Mouse (Mus musculus) forebrain, embryonic 14.5 days (tissue): ENCODE data around the gene Omt2b. TPM values are rescaled to one million over a fixed set of nuclear protein-coding genes. Genes with fewer than 3 reads are reported as not detected.

ENCODE experiments used
- ATAC-seq: fragments of 200-750 bp; cut with Nextera tagmentation; 2 replicates; pipeline ENCODE4 v1.8.0; 2017; ENCODE audit warnings: mild to moderate bottlenecking, moderate library complexity
- DNase-seq: peaks from one replicate; pipeline ENCODE4 v3.0.0-alpha.2; 2015; ENCODE audit warnings: low spot score
- H3K27ac ChIP-seq: fragments of 300-500 bp; sonication (generic); 2 replicates; pipeline ENCODE4 v1.5.1; 2014; ENCODE audit warnings: low read depth, mild to moderate bottlenecking, control low read depth, low read length, moderate library complexity
- H3K27me3 ChIP-seq: fragments of 300-500 bp; sonication (generic); replicated peaks from 2 replicates; pipeline ENCODE4 v1.6.1; 2014; ENCODE audit warnings: low read length, control low read depth, mixed read lengths; ENCODE audit not compliant: control insufficient read depth, insufficient read depth
- H3K36me3 ChIP-seq: fragments of 300-500 bp; sonication (generic); 2 replicates; pipeline ENCODE4 v1.6.1; 2014; ENCODE audit warnings: low read length, control low read depth; ENCODE audit not compliant: control insufficient read depth, insufficient read depth
- H3K4me1 ChIP-seq: fragments of 300-500 bp; sonication (generic); 2 replicates; pipeline ENCODE4 v1.6.1; 2014; ENCODE audit warnings: antibody characterized with exemption, low read length, control low read depth; ENCODE audit not compliant: control insufficient read depth, insufficient read depth
- H3K4me2 ChIP-seq: fragments of 300-500 bp; sonication (generic); 2 replicates; pipeline ENCODE4 v1.6.1; 2014; ENCODE audit warnings: mild to moderate bottlenecking, control low read depth, low read length
- H3K4me3 ChIP-seq: fragments of 300-500 bp; sonication (generic); 2 replicates; pipeline ENCODE4 v1.5.1; 2014; ENCODE audit warnings: low read depth, low read length, control low read depth
- H3K9ac ChIP-seq: fragments of 300-500 bp; sonication (generic); 2 replicates; pipeline ENCODE4 v1.6.1; 2014; ENCODE audit warnings: mild to moderate bottlenecking, low read length, control low read depth, moderate library complexity
- H3K9me3 ChIP-seq: fragments of 300-500 bp; sonication (generic); replicated peaks from 2 replicates; pipeline ENCODE4 v1.6.1; 2016; ENCODE audit warnings: low read length, control low read depth, mixed read lengths; ENCODE audit not compliant: control insufficient read depth
- whole genome bisulfite sequencing: fragments of 180-500 bp; shearing (Covaris S2); extraction: QIAGEN DNeasy Blood & Tissue Kit; methylation state at CpG from one replicate; pipeline ENCODE4 v1.1.7; 2014; 5-methylcytosine and 5-hydroxymethylcytosine counted together
- polyA plus RNA-seq: library from polyadenylated mRNA; unstranded; fragments of >200 nt; fragmentation: Nextera tagmentation; extraction: Ambion mirVana; gene quantifications from 2 replicates; pipeline ENCODE4 v1.2.1, GENCODE M21; 2014

Gene Omt2b
- polyA plus RNA-seq, 1 experiment from 2014 or later, result not detected

DNA sequence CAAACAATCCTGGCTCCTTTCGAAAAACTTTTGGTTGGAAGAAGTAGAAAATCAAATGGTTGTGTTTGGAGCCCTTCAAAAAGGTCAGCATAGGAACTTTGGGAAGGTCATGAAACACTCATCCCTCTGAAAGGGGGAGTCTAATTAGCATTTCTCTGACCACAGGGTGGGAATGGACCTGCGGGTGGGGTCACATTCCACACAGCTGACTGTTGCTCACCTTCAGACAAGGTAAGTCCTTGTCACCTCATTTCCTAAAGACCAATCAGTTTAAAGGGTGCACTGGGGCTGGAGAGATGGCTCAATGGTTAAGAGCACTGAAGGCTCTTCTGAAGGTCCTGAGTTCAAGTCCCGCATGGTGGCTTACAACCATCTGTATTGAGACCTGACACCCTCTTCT, 44.1 kb downstream of the Omt2b start:
- WGBS, result 93% methylated on average over 3 of the region's 3 CpGs
- DNase-seq, result no peak
- no peaks in the 10 kb centered on the region for H3K4me1 ChIP-seq
- no peak overlapping the region for H3K27ac ChIP-seq
- H3K4me2 ChIP-seq, result no peak overlapping the region
- no peak overlapping the region for H3K9ac ChIP-seq
- H3K27me3 ChIP-seq, result no peaks in the 10 kb centered on the region
- H3K9me3 ChIP-seq, result no peaks in the 10 kb centered on the region
- no peaks in the 10 kb centered on the region for H3K36me3 ChIP-seq
- H3K4me3 ChIP-seq, result no peak overlapping the region
- no peak for ATAC-seq

DNA sequence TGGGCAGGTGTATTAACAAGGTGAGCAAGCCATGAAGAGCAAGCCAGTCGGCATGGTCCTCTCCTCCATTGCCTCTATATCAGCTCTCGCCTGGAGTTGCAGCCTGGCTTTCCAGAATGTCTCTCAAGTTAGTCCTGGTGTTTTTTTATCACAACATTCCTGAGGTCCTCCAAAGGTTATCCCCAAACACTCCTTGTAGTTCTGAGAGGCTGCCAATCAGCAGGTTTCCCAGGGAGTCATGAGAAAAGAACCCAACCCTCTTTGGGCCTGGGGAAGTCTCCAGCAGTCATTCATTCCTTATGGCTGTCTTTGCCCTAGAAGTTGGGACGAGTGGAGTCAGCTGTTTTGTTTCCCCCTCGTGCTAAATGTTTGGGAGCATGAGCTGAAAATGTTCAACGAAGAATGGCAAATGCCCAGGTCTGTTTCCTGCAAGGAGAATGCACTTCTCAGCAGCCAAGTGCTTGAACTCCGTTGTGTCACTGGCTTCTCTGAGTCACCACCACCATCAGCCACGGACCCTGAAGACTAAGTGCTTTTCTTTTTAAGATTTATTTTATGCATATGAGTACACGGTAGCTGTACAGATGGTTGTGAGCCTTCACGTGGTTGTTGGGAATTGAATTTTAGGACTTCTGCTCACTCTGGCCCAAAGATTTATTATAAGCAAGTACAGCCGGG, 45.6 kb downstream of the Omt2b start:
- DNase-seq (no peak), ATAC-seq (no peak)
- Histone ChIP-seq H3K9ac (no peak overlapping the region), H3K27ac (no peak overlapping the region), H3K27me3 (no peaks in the 10 kb centered on the region), H3K4me2 (no peak overlapping the region), H3K36me3 (no peaks in the 10 kb centered on the region), H3K4me3 (no peak overlapping the region), H3K4me1 (no peaks in the 10 kb centered on the region; the same call in none of the 2 replicates), H3K9me3 (no peaks in the 10 kb centered on the region)
- 82% methylated on average over 10 of the region's 10 CpGs for WGBS

DNA sequence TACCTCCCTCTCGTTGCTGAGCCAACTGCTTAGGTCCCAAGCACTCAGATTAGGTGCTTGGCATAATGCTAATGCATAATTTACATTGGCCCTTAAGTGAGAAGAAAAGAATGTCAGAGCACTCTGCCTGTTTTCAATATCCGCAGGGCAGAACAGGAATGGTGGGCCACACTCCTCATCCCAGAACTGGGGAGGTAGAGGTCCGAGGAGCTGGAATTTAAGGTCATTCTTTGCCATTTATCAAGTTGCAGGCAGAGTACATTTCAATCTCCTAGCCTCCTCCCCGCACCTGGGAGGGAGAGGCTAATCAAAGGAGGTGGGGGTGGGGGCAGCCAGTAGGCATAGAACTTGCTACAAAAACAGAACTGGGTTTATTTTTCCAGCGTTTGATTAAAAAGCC, 47.0 kb downstream of the Omt2b start:
- DNase-seq, result no peak
- no peak for ATAC-seq
- H3K4me3 ChIP-seq, result no peak overlapping the region
- no peaks in the 10 kb centered on the region for H3K36me3 ChIP-seq
- WGBS, result 66% methylated on average over 5 of the region's 5 CpGs
- no peaks in the 10 kb centered on the region for H3K9me3 ChIP-seq
- H3K9ac ChIP-seq, result no peak overlapping the region
- no peaks in the 10 kb centered on the region for H3K27me3 ChIP-seq
- H3K27ac ChIP-seq, result no peak overlapping the region
- H3K4me1 ChIP-seq, result no peaks in the 10 kb centered on the region; the same call in none of the 2 replicates
- H3K4me2 ChIP-seq, result no peak overlapping the region

DNA sequence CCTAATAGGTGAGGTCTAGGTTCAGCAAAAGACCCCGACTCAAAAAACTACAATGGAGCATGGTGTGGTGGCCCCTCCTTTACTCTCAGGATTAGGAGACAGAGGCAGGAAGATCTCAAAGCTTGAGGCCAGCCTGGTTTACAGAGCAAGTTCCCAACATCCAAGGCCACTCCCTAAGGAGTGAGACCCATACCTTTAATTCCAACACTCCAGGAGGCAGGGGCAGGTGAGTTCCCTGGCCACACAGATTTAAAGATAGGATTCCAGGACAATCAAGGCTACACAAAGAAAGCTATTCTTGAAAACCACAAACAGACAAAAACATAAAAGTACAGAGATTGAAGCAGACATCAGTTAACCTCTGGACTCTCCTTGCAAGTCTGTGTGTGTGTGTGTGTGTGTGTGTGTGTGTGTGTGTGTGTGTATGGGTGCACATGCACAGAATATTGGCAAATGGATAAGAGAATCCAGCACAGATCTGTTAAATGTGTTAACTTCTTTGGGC, 47.5 kb downstream of the Omt2b start:
- 79% methylated on average over 1 of the region's 1 CpGs for WGBS
- H3K9me3 ChIP-seq, result no peaks in the 10 kb centered on the region
- ATAC-seq, result no peak

DNA sequence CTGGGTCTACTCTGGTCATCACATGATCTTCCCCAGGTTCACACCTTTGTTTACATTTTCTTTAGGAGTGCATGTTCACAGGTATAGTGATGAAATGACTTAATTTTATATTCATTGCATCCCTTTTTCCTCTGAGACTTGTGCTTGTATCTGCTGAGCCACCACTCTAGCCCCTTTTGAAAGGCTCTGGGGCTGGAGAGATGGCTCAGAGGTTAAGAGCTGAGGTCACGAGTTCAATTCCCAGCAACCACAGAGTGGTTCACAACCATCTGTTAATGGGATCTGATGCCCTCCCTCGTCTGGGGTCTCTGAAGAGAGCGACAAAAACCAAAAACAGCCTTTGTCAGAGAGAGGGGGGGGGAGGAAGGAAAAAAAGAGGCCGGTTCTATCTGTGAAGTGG, 48.1 kb downstream of the Omt2b start:
- 85% methylated on average over 4 of the region's 4 CpGs for WGBS
- ATAC-seq, result no peak

More for the DNA sequence above, 47.5 kb downstream of the Omt2b start:
- no peak for DNase-seq
- Histone ChIP-seq H3K4me1 (no peaks in the 10 kb centered on the region; the same call in none of the 2 replicates), H3K36me3 (no peaks in the 10 kb centered on the region), H3K27me3 (no peaks in the 10 kb centered on the region), H3K9ac (no peak overlapping the region), H3K4me2 (no peak overlapping the region), H3K4me3 (no peak overlapping the region), H3K27ac (no peak overlapping the region)

DNA sequence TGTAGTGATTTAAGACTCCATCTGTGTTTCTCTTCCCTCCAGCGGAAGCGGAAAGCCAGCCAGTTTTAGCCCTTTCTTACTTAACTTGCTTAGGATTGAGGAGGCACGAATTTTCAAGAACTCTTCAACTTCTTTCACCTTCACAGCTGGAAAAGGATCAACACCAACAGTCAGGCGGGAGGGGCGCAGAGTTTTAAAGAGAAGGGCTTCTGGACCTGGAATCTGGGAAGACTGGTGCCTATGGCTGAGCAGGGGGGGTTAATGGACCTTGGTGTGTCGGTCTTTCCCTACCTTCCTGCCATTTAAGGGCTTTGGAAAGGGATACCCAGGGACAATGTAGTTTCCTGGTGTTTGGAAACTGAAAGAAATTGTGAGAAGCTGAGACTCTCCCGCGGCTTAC, 50.2 kb downstream of the Omt2b start:
- Histone ChIP-seq H3K27me3 (no peaks in the 10 kb centered on the region), H3K4me1 (no peaks in the 10 kb centered on the region; the same call in none of the 2 replicates), H3K36me3 (no peaks in the 10 kb centered on the region), H3K4me3 (peak overlapping the region; percentile 27), H3K27ac (no peak overlapping the region), H3K9me3 (no peaks in the 10 kb centered on the region), H3K9ac (peak overlapping the region; percentile 58), H3K4me2 (peak overlapping the region; percentile 66)
- peak; percentile 17 for DNase-seq
- WGBS, result 22% methylated on average over 8 of the region's 8 CpGs
- ATAC-seq, result no peak

More for the DNA sequence above, 48.1 kb downstream of the Omt2b start:
- H3K9ac ChIP-seq, result no peak overlapping the region
- H3K4me3 ChIP-seq, result no peak overlapping the region
- H3K27ac ChIP-seq, result no peak overlapping the region
- no peaks in the 10 kb centered on the region for H3K9me3 ChIP-seq
- no peak overlapping the region for H3K4me2 ChIP-seq
- no peak for DNase-seq
- no peaks in the 10 kb centered on the region for H3K27me3 ChIP-seq
- no peaks in the 10 kb centered on the region; the same call in none of the 2 replicates for H3K4me1 ChIP-seq
- H3K36me3 ChIP-seq, result no peaks in the 10 kb centered on the region

DNA sequence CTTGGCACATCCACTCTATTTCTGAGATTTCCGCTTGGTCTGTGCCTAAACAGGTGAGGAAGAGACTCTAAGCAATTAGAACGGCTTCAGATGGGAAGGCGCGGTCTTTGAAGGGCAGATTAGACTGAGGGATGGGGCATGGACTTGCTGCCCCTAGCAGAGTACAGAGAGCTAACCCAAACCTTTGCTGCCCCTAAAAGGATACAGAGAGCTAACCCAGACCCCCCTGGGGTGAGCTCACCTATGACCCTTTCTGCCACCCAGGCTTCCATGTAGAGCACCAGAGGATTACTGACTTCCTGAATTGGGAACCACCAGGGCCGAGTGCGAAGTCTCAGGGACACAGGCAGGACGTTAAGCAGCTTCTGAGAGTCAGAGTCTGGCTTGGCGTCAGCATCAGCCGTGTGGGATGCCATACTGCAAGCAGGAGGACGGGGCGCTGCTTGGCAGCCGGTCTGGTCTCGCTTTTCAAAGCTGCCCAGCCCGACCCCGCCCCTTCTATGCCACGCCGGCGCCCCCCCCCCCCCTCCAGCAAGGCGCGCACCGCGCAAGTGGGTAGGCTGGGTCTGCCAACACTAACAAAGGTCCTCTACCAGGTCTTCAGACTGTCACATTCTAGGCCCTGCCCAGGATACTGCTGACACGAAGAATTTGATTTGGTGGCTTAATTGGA, 50.9 kb downstream of the Omt2b start, which contains the start of gene Ooep:
Gene Ooep (minus strand): TSS at position 613 of the 673 bp plus-strand sequence.
- H3K4me1 ChIP-seq, result no peaks in the 10 kb centered on the region; the same call in none of the 2 replicates
- DNase-seq, result peak; percentile 86
- peak within 1 kb of the TSS; percentile 27 for H3K4me3 ChIP-seq
- 1% methylated on average over 21 of the region's 23 CpGs for WGBS
- no peaks in the 10 kb centered on the region for H3K9me3 ChIP-seq
- no peak within 1 kb of the TSS for H3K27ac ChIP-seq
- no peaks in the 10 kb centered on the region for H3K36me3 ChIP-seq
- peak; percentile 95 for ATAC-seq
- peak within 1 kb of the TSS; percentile 66 for H3K4me2 ChIP-seq
- H3K27me3 ChIP-seq, result no peaks in the 10 kb centered on the region
- H3K9ac ChIP-seq, result peak within 1 kb of the TSS; percentile 58
